Mouse (Mus musculus) limb, embryonic 11.5 days (tissue): ENCODE measurements around the gene Llph. TPM values are rescaled to one million over a fixed set of nuclear protein-coding genes. Genes with fewer than 3 reads are reported as not detected.
A peak's percentile ranks its signal among the peaks of the same experiment; 100 is the strongest.

Experiments used
- ATAC-seq: fragments of 200-750 bp; cut with Nextera tagmentation; 2 replicates; pipeline ENCODE4 v1.8.0; 2017; ENCODE audit warnings: low read depth; ENCODE audit not compliant: insufficient number of reproducible peaks, low FRiP score, low TSS enrichment
- DNase-seq: peaks from one replicate; pipeline ENCODE4 v3.0.0-alpha.2; 2015; ENCODE audit warnings: low spot score
- H3K27ac ChIP-seq: fragments of 300-500 bp; sonication (generic); replicated peaks from 2 replicates; pipeline ENCODE4 v1.5.1; 2014; ENCODE audit warnings: low read depth, mild to moderate bottlenecking, low read length
- H3K27me3 ChIP-seq: fragments of 300-500 bp; sonication (generic); 2 replicates; pipeline ENCODE4 v1.6.1; 2014; ENCODE audit warnings: mild to moderate bottlenecking, low read length, mixed read lengths; ENCODE audit not compliant: control insufficient read depth, insufficient read depth
- H3K36me3 ChIP-seq: fragments of 300-500 bp; sonication (generic); 2 replicates; pipeline ENCODE4 v1.6.1; 2014; ENCODE audit warnings: mild to moderate bottlenecking, low read length, moderate library complexity, mixed read lengths; ENCODE audit not compliant: control insufficient read depth, insufficient read depth
- H3K4me1 ChIP-seq: fragments of 300-500 bp; sonication (generic); 2 replicates; pipeline ENCODE4 v1.6.1; 2014; ENCODE audit warnings: low read length, mixed read lengths; ENCODE audit not compliant: control insufficient read depth, insufficient read depth
- H3K4me2 ChIP-seq: fragments of 300-500 bp; sonication (generic); 2 replicates; pipeline ENCODE4 v1.6.1; 2014; ENCODE audit warnings: low read depth, mild to moderate bottlenecking, moderate library complexity; ENCODE audit not compliant: severe bottlenecking
- H3K4me3 ChIP-seq: fragments of 300-500 bp; sonication (generic); 2 replicates; pipeline ENCODE4 v1.5.1; 2014; ENCODE audit warnings: low read depth, low read length
- H3K9ac ChIP-seq: fragments of 300-500 bp; sonication (generic); 2 replicates; pipeline ENCODE4 v1.6.1; 2014; ENCODE audit warnings: mild to moderate bottlenecking, low read length
- H3K9me3 ChIP-seq: fragments of 300-500 bp; sonication (generic); 2 replicates; pipeline ENCODE4 v1.6.1; 2016; ENCODE audit warnings: low read length; ENCODE audit not compliant: control insufficient read depth
- WGBS: fragments of 180-500 bp; shearing (Covaris S2); extraction: QIAGEN DNeasy Blood & Tissue Kit; methylation state at CpG from one replicate; pipeline ENCODE4 v1.1.7; 2014; 5-methylcytosine and 5-hydroxymethylcytosine counted together
- polyA plus RNA-seq: library from polyadenylated mRNA; unstranded; fragments of >200 nt; fragmentation: Nextera tagmentation; extraction: Ambion mirVana; gene quantifications from 2 replicates; pipeline ENCODE4 v1.2.1, GENCODE M21; 2014

The Llph gene
- polyA plus RNA-seq, 1 experiment from 2014 or later = 64.1 TPM

DNA sequence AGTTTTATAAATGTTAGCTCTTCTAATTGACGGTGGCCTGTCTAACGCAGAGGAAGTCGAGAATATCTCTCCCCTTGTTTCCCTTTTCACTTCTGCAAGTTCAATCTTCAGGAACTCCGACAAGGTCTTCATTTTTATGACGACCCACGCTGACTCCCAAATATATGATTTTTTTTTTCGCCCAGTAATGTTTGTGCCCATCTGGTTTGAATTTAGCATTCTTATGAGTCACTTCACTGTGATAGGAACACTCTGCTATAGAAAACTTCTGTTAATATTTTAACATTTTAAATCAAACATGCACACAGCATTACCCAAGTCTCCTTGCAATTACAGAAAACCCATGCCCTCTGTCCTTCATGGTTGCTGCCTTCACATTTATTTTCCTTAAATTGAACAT lies 46.5 kb downstream of the Llph start:
- no peaks in the 10 kb centered on the region for H3K36me3 ChIP-seq

DNA sequence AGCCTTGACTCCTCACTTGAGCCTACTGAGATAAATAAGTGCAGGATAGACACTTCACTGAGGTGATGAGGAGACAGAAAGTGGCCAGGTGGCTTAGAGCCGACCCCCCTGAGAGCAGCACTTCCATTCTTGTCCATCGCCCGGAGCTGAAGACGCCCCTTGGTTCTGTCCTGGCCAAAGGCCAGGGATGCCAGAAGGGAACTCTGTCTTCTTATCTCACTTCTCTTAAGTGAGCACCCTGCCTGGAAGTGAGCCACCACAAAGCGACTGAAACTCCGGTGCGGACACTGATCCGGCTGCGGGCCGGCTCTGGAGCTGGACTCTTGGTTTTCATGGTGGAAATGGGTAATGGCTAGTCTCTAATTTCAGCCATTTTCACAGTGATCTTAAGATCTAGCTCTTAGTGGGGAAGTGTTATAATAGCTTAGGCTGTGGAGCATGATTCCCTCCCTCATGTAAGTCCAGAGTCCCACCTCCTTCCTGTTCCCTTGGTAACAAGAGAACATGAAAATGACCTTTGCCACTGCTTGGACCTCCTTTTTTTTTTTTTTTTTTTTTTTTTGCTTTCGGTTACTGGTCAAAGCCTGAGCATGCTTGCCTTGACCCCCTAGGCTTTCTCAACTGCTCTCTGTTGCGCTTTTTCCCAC lies 52.7 kb downstream of the Llph start:
- Histone ChIP-seq H3K4me2 (no peak overlapping the region), H3K4me1 (peaks cover 19% of the 10 kb centered on the region), H3K36me3 (no peaks in the 10 kb centered on the region), H3K27me3 (no peaks in the 10 kb centered on the region), H3K9me3 (no peaks in the 10 kb centered on the region), H3K27ac (peak overlapping the region; percentile 53; the same call in 1 of the 2 replicates), H3K9ac (no peak overlapping the region), H3K4me3 (no peak overlapping the region)
- DNase-seq (no peak), ATAC-seq (no peak)
- 76% methylated on average over 12 of the region's 12 CpGs for WGBS

More for the DNA sequence above, 46.5 kb downstream of the Llph start:
- H3K4me3 ChIP-seq = no peak overlapping the region
- WGBS = 22% methylated on average over 7 of the region's 7 CpGs
- H3K4me1 ChIP-seq = peaks cover 32% of the 10 kb centered on the region
- H3K4me2 ChIP-seq = no peak overlapping the region
- H3K9me3 ChIP-seq = no peaks in the 10 kb centered on the region
- peak overlapping the region; percentile 53; the same call in 1 of the 2 replicates for H3K27ac ChIP-seq
- H3K9ac ChIP-seq = no peak overlapping the region
- H3K27me3 ChIP-seq = no peaks in the 10 kb centered on the region
- ATAC-seq (no peak), DNase-seq (no peak)

DNA sequence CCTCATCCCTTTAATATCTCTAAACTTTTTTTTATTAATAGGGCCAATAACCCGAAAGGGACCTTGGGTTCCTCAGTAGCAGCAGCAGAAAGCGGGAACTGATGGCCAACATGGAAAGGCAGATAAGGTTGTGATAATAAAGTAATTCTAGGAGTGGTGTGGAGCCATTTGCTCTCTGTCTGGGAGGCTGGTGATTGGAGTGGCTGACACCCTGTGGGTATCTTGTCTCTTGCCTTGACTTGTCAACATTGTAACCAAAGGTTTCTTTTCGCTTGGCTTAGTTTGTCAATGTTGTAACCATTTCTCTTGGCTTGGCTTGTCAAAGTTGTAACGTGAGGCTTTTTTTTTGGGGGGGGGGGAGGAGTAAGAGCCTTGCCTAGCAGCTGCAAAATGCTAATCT lies 53.5 kb downstream of the Llph start:
- no peak overlapping the region for H3K9ac ChIP-seq
- ATAC-seq (no peak), DNase-seq (no peak)
- no peaks in the 10 kb centered on the region for H3K9me3 ChIP-seq
- H3K27ac ChIP-seq = no peak overlapping the region
- no peaks in the 10 kb centered on the region for H3K27me3 ChIP-seq
- H3K4me2 ChIP-seq = no peak overlapping the region
- no peak overlapping the region for H3K4me3 ChIP-seq
- peaks cover 18% of the 10 kb centered on the region for H3K4me1 ChIP-seq
- no peaks in the 10 kb centered on the region for H3K36me3 ChIP-seq
- 58% methylated on average over 4 of the region's 4 CpGs for WGBS

DNA sequence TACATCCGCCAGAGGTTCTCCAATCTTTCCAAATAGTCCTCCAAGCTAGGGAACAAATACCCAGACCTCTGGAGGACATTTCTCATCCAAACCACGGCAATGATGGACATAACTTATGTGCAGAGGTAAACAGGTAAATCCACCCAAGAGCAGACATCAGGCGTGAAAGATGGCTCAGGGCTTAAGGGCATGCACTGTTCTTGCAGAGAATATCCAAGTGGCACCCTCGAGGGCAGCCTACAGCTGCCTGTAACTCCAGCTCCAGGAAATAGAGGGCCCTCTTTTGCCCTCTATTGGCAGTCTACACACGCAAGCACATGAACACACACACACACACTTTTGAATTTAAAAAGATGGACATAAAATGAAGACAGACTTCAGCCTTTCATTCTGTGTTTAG lies 54.8 kb downstream of the Llph start:
- Histone ChIP-seq H3K9me3 (no peaks in the 10 kb centered on the region), H3K27ac (no peak overlapping the region)
- no peak for DNase-seq

More for the DNA sequence above, 54.8 kb downstream of the Llph start:
- Histone ChIP-seq H3K36me3 (no peaks in the 10 kb centered on the region), H3K4me2 (no peak overlapping the region), H3K27me3 (no peaks in the 10 kb centered on the region), H3K4me3 (no peak overlapping the region), H3K4me1 (peaks cover 11% of the 10 kb centered on the region), H3K9ac (no peak overlapping the region)
- WGBS = 89% methylated on average over 5 of the region's 5 CpGs
- ATAC-seq = no peak

Other genes with a start within 250 kb of the Llph start
- 5.5 and 6.2 TPM in 2 replicates for gene Helb, start 114.1 kb upstream of the Llph start, polyA plus RNA-seq
- 66.2 and 73.9 TPM in 2 replicates for gene Tmbim4, start 25.5 kb upstream of the Llph start, polyA plus RNA-seq
- 0.63 and 0.91 TPM in 2 replicates for gene Irak3, start 24.9 kb upstream of the Llph start, polyA plus RNA-seq
- gene Hmga2, start 249.4 kb downstream of the Llph start, polyA plus RNA-seq = 179 and 195 TPM in 2 replicates